Mouse (Mus musculus) lung, adult 2 months (tissue): ENCODE measurements around the gene Pop7.

Source experiments
- CTCF ChIP-seq: fragments of 200-500 bp; IDR thresholded peaks from 2 replicates; pipeline ENCODE4 v1.5.1; 2011; ENCODE audit warnings: mild to moderate bottlenecking, low read length, control low read depth; ENCODE audit not compliant: insufficient read depth
- POLR2A ChIP-seq: fragments of 200-500 bp; IDR thresholded peaks from 2 replicates; pipeline ENCODE4 v1.6.1; 2011; ENCODE audit warnings: low read depth, mild to moderate bottlenecking, control low read depth, low read length, borderline replicate concordance; ENCODE audit errors: extremely low read depth

- no peak for TF ChIP-seq CTCF
- TF ChIP-seq POLR2A, result no peak
These were observed 27.8 kb upstream of the Pop7 start for GRCm38 (mm10) chr5:137530075-137530474.
